Mouse (Mus musculus) liver, embryonic 15.5 days (tissue): ENCODE measurements around the gene 4930469K13Rik. TPM values are rescaled to one million over a fixed set of nuclear protein-coding genes. Genes with fewer than 3 reads are reported as not detected.

ENCODE experiments used
- polyA plus RNA-seq: library from polyadenylated mRNA; unstranded; fragments of >200 nt; fragmentation: Nextera tagmentation; extraction: Ambion mirVana; gene quantifications from 2 replicates; pipeline ENCODE4 v1.2.1, GENCODE M21; 2015

4930469K13Rik gene
- polyA plus RNA-seq, 1 experiment from 2014 or later = not detected

Other genes with a start within 250 kb of the 4930469K13Rik start
- gene Kcnmb1, start 135.5 kb downstream of the 4930469K13Rik start, polyA plus RNA-seq = 0.03 TPM in 1 of 2 replicates, not detected in the other
- 0.16 and 0.51 TPM in 2 replicates for gene Kcnip1, start 105.4 kb downstream of the 4930469K13Rik start, polyA plus RNA-seq
- 8.1 and 10.0 TPM in 2 replicates for gene Lcp2, start 51.6 kb downstream of the 4930469K13Rik start, polyA plus RNA-seq
- not detected in 2 replicates for gene Foxi1, start 109.5 kb upstream of the 4930469K13Rik start, polyA plus RNA-seq
- 0.09 and 0.10 TPM in 2 replicates for gene Fam196b, start 216.3 kb upstream of the 4930469K13Rik start, polyA plus RNA-seq